Mouse (Mus musculus) heart, embryonic 15.5 days (tissue): Measurements from ENCODE around the gene Pvr. TPM values are rescaled to one million over a fixed set of nuclear protein-coding genes. Genes with fewer than 3 reads are reported as not detected.
A peak's percentile ranks its signal among the peaks of the same experiment; 100 is the strongest.

Experiments used
- ATAC-seq: fragments of 200-750 bp; cut with Nextera tagmentation; replicated peaks from 2 replicates; pipeline ENCODE4 v1.8.0; 2017; ENCODE audit warnings: low read depth, moderate TSS enrichment; ENCODE audit not compliant: insufficient number of reproducible peaks, insufficient read depth, low FRiP score
- H3K27ac ChIP-seq: fragments of 300-500 bp; sonication (generic); 2 replicates; pipeline ENCODE4 v1.5.1; 2015; ENCODE audit warnings: mild to moderate bottlenecking, inconsistent platforms
- H3K27me3 ChIP-seq: fragments of 300-500 bp; sonication (generic); 2 replicates; pipeline ENCODE4 v1.6.1; 2015; ENCODE audit warnings: inconsistent platforms
- H3K36me3 ChIP-seq: fragments of 300-500 bp; sonication (generic); 2 replicates; pipeline ENCODE4 v1.6.1; 2015; ENCODE audit warnings: mild to moderate bottlenecking, inconsistent platforms
- H3K4me1 ChIP-seq: fragments of 300-500 bp; sonication (generic); replicated peaks from 2 replicates; pipeline ENCODE4 v1.6.1; 2015; ENCODE audit warnings: inconsistent platforms
- H3K4me2 ChIP-seq: fragments of 300-500 bp; sonication (generic); 2 replicates; pipeline ENCODE4 v1.6.1; 2015; ENCODE audit warnings: inconsistent platforms, mild to moderate bottlenecking, moderate library complexity
- H3K4me3 ChIP-seq: fragments of 300-500 bp; sonication (generic); 2 replicates; pipeline ENCODE4 v1.5.1; 2015; ENCODE audit warnings: mild to moderate bottlenecking, inconsistent platforms
- H3K9ac ChIP-seq: fragments of 300-500 bp; sonication (generic); 2 replicates; pipeline ENCODE4 v1.6.1; 2015; ENCODE audit warnings: mild to moderate bottlenecking, inconsistent platforms
- H3K9me3 ChIP-seq: fragments of 300-500 bp; sonication (generic); replicated peaks from 2 replicates; pipeline ENCODE4 v1.6.1; 2016; ENCODE audit warnings: inconsistent platforms
- WGBS: fragments of 180-500 bp; shearing (Covaris S2); methylation state at CpG from one replicate; pipeline ENCODE4 v1.1.7; 2015; ENCODE audit warnings: mixed read lengths; 5-methylcytosine and 5-hydroxymethylcytosine counted together
- polyA plus RNA-seq: library from polyadenylated mRNA; unstranded; fragments of >200 nt; fragmentation: Nextera tagmentation; extraction: Ambion mirVana; gene quantifications from 2 replicates; pipeline ENCODE4 v1.2.1, GENCODE M21; 2015

Gene Pvr
- polyA plus RNA-seq, 1 experiment from 2014 or later, result 15.2 TPM

GRCm38 (mm10) chr7:19949996-19950395, 29.0 kb upstream of the Pvr start:
- no peak overlapping the region for H3K9ac ChIP-seq
- no peak overlapping the region for H3K4me3 ChIP-seq
- H3K27me3 ChIP-seq, result no peaks in the 10 kb centered on the region
- H3K4me1 ChIP-seq, result peaks cover 10% of the 10 kb centered on the region
- ATAC-seq, result no peak; the same call in 1 of the 2 replicates
- no peak overlapping the region for H3K27ac ChIP-seq
- WGBS, result 52% methylated on average over 10 of the region's 10 CpGs
- H3K9me3 ChIP-seq, result no peaks in the 10 kb centered on the region
- no peak overlapping the region for H3K4me2 ChIP-seq
- H3K36me3 ChIP-seq, result no peaks in the 10 kb centered on the region

- no peaks in the 10 kb centered on the region for H3K36me3 ChIP-seq
- H3K4me3 ChIP-seq, result no peak overlapping the region
These were observed 28.0 kb upstream of the Pvr start for GRCm38 (mm10) chr7:19948956-19949355.

GRCm38 (mm10) chr7:19945821-19946515, 25.0 kb upstream of the Pvr start:
- H3K4me2 ChIP-seq, result no peak overlapping the region
- H3K27me3 ChIP-seq, result no peaks in the 10 kb centered on the region
- no peak overlapping the region for H3K27ac ChIP-seq
- H3K36me3 ChIP-seq, result no peaks in the 10 kb centered on the region
- no peak overlapping the region for H3K9ac ChIP-seq
- no peak for ATAC-seq
- H3K9me3 ChIP-seq, result no peaks in the 10 kb centered on the region
- 75% methylated on average over 13 of the region's 13 CpGs for WGBS
- H3K4me3 ChIP-seq, result no peak overlapping the region
- peaks cover 11% of the 10 kb centered on the region for H3K4me1 ChIP-seq

More at GRCm38 (mm10) chr7:19948956-19949355, 28.0 kb upstream of the Pvr start:
- H3K9ac ChIP-seq, result no peak overlapping the region
- H3K4me2 ChIP-seq, result no peak overlapping the region
- no peak for ATAC-seq
- no peak overlapping the region for H3K27ac ChIP-seq
- H3K4me1 ChIP-seq, result peaks cover 10% of the 10 kb centered on the region
- H3K9me3 ChIP-seq, result no peaks in the 10 kb centered on the region
- no peaks in the 10 kb centered on the region for H3K27me3 ChIP-seq
- 67% methylated on average over 12 of the region's 12 CpGs for WGBS

GRCm38 (mm10) chr7:19945201-19945600, 24.2 kb upstream of the Pvr start:
- peaks cover 14% of the 10 kb centered on the region for H3K4me1 ChIP-seq
- H3K9me3 ChIP-seq, result no peaks in the 10 kb centered on the region
- no peaks in the 10 kb centered on the region for H3K36me3 ChIP-seq
- 79% methylated on average over 5 of the region's 5 CpGs for WGBS
- H3K4me3 ChIP-seq, result no peak overlapping the region
- ATAC-seq, result no peak
- H3K27me3 ChIP-seq, result no peaks in the 10 kb centered on the region
- H3K4me2 ChIP-seq, result no peak overlapping the region
- no peak overlapping the region for H3K9ac ChIP-seq
- no peak overlapping the region for H3K27ac ChIP-seq

- H3K4me2 ChIP-seq, result no peak overlapping the region
- 86% methylated on average over 8 of the region's 8 CpGs for WGBS
- no peak for ATAC-seq
- H3K9ac ChIP-seq, result no peak overlapping the region
- H3K4me1 ChIP-seq, result peaks cover 13% of the 10 kb centered on the region
- H3K9me3 ChIP-seq, result no peaks in the 10 kb centered on the region
- no peak overlapping the region for H3K27ac ChIP-seq
- no peak overlapping the region for H3K4me3 ChIP-seq
- H3K36me3 ChIP-seq, result no peaks in the 10 kb centered on the region
- H3K27me3 ChIP-seq, result no peaks in the 10 kb centered on the region
These were observed 23.7 kb upstream of the Pvr start for GRCm38 (mm10) chr7:19944709-19945108.

GRCm38 (mm10) chr7:19940256-19940655, 19.3 kb upstream of the Pvr start:
- Histone ChIP-seq H3K4me1 (peaks cover 26% of the 10 kb centered on the region), H3K4me3 (no peak overlapping the region), H3K36me3 (no peaks in the 10 kb centered on the region), H3K27me3 (no peaks in the 10 kb centered on the region; the same call in 1 of the 2 replicates), H3K4me2 (peak overlapping the region; percentile 39), H3K9me3 (no peaks in the 10 kb centered on the region), H3K9ac (no peak overlapping the region), H3K27ac (peak overlapping the region; percentile 83)
- ATAC-seq, result peak; percentile 34
- 9% methylated on average over 5 of the region's 6 CpGs for WGBS

GRCm38 (mm10) chr7:19939555-19940235, 18.7 kb upstream of the Pvr start:
- H3K27ac ChIP-seq, result peak overlapping the region; percentile 83
- H3K4me2 ChIP-seq, result peak overlapping the region; percentile 39
- no peaks in the 10 kb centered on the region; the same call in 1 of the 2 replicates for H3K27me3 ChIP-seq
- no peak overlapping the region for H3K9ac ChIP-seq
- 45% methylated on average over 9 of the region's 12 CpGs for WGBS
- H3K4me1 ChIP-seq, result peaks cover 31% of the 10 kb centered on the region
- H3K9me3 ChIP-seq, result no peaks in the 10 kb centered on the region
- peak; percentile 87 for ATAC-seq
- H3K4me3 ChIP-seq, result no peak overlapping the region
- no peaks in the 10 kb centered on the region for H3K36me3 ChIP-seq

- 73% methylated on average over 11 of the region's 11 CpGs for WGBS
- H3K27ac ChIP-seq, result no peak overlapping the region
- no peaks in the 10 kb centered on the region; the same call in 1 of the 2 replicates for H3K27me3 ChIP-seq
- peaks cover 48% of the 10 kb centered on the region for H3K4me1 ChIP-seq
- ATAC-seq, result no peak
- H3K4me3 ChIP-seq, result no peak overlapping the region
- no peak overlapping the region for H3K9ac ChIP-seq
- no peaks in the 10 kb centered on the region for H3K36me3 ChIP-seq
- H3K4me2 ChIP-seq, result no peak overlapping the region
- H3K9me3 ChIP-seq, result no peaks in the 10 kb centered on the region
These were observed 16.4 kb upstream of the Pvr start for GRCm38 (mm10) chr7:19937229-19937821.

- no peak for ATAC-seq
- Histone ChIP-seq H3K4me3 (no peak overlapping the region), H3K27me3 (no peaks in the 10 kb centered on the region; the same call in 1 of the 2 replicates), H3K4me2 (no peak overlapping the region; the same call in 1 of the 2 replicates), H3K9me3 (no peaks in the 10 kb centered on the region), H3K4me1 (peaks cover 53% of the 10 kb centered on the region), H3K9ac (no peak overlapping the region), H3K36me3 (no peaks in the 10 kb centered on the region), H3K27ac (peak overlapping the region; percentile 68)
- 52% methylated on average over 6 of the region's 6 CpGs for whole genome bisulfite sequencing
These were observed 15.0 kb upstream of the Pvr start for GRCm38 (mm10) chr7:19935961-19936360.

- Histone ChIP-seq H3K9me3 (no peaks in the 10 kb centered on the region), H3K4me1 (peaks cover 46% of the 10 kb centered on the region), H3K27me3 (no peaks in the 10 kb centered on the region; the same call in 1 of the 2 replicates), H3K36me3 (no peaks in the 10 kb centered on the region), H3K4me2 (peak overlapping the region; percentile 26), H3K4me3 (no peak overlapping the region), H3K9ac (no peak overlapping the region), H3K27ac (peak overlapping the region; percentile 68)
- no peak for ATAC-seq
- 50% methylated on average over 20 of the region's 20 CpGs for WGBS
These were observed 14.3 kb upstream of the Pvr start for GRCm38 (mm10) chr7:19935171-19935751.
